Mouse (Mus musculus): ENCODE data around the gene Aamdc.
A peak's percentile ranks its signal among the peaks of the same experiment; 100 is the strongest.

Gene Aamdc

DNA sequence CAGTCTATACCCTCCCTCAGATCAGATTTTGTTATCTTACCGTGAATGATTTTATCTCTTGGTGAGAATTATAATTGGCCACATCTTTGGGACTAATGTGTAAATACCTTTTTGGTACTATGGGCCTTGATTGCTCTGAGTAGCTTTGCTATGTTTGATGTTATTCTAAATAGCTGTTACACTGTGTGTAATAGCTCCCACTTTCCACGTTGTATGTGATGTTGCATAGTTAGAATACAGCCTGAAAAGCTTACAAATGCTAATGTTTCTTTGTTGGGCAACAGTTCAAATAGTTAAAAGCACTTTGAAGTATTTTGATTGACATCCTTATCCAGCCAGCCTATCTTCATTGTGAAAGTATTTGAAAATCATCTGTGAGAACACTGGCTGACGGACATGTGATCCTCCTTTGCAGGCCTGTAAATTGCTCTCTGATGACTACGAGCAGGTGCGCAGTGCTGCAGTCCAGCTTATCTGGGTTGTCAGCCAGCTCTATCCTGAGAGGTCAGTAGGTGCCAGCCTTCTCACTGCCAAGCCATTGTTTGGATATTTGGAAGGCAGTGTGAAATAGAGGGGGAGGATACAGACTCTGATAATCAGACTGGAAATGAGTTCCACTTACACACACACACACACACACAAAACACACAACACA, 78.6 kb downstream of the Aamdc start:
- DNase-seq: peak; percentile 88
